Mouse (Mus musculus) CD4-positive, CD25-positive, alpha-beta regulatory T cell, adult 9 weeks (primary cell): ENCODE data around the gene Olfr872. TPM values are rescaled to one million over a fixed set of nuclear protein-coding genes. Genes with fewer than 3 reads are reported as not detected.

Source experiments
- polyA plus RNA-seq: library from polyadenylated mRNA; unstranded; fragments of 100-300 nt; shearing (Covaris generic); gene quantifications from one replicate; pipeline ENCODE4 v1.2.1, GENCODE M21; 2017

Olfr872 gene
- polyA plus RNA-seq = not detected

GRCm38 (mm10) chr9:20236819-20237218 is at the start of gene Olfr872:
Gene Olfr872, plus strand, starts transcription at chr9:20237119.

GRCm38 (mm10) chr9:20211907-20212306 is 25.0 kb upstream of the Olfr872 start, which contains the start of gene Olfr871:
Gene Olfr871, plus strand, starts transcription at chr9:20212207.

DNA sequence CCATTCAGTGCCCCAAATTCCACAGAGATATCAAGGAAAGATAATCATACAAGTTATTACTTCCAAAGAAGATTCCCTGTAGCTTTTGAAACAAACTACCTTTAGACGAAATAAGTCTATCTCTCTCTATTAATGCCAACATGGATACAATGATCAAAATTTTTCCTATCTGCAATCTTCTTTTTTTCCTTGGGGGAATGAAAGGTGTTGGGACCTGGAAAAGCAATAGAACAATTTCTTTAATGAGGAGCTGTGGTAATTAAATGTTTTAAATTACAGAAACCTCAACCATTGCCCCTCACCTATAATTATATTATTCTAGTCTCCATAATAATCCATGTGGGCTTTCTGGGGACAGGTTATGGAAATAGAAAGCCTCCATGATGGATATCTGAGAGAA is 45.1 kb downstream of the Olfr872 start, which contains the start of gene Olfr39:
Gene Olfr39 (plus strand): TSS at position 301 of the 400 bp plus-strand sequence.

DNA sequence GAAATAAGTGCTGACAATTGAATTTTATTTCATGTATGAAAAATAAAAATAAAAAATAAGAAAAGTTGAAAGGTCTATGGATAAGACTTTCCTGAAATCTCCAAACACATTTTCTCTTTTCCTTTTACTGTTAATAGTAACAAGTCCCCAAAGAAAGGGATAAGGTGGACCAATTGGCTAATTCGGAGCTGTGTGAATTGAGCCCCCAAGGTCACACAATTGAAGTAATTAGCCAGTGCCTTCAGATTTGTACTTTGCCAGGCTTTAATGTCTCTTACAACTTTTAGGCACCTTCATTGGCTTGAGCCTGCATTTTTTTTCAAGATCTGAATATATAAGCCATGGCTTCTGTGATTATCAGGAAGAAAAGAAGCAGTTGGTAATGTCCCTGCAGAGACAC is 61.3 kb downstream of the Olfr872 start, which contains the start of gene Olfr873:
Gene Olfr873 (plus strand): TSS at position 301 of the 400 bp plus-strand sequence.

Other genes starting within 250 kb of the Olfr872 start
- not detected for gene Olfr866, start 209.1 kb upstream of the Olfr872 start, polyA plus RNA-seq
- not detected for gene Olfr867, start 179.6 kb upstream of the Olfr872 start, polyA plus RNA-seq
- gene Olfr868, start 138.5 kb upstream of the Olfr872 start, polyA plus RNA-seq = not detected
- not detected for gene Olfr869, start 108.1 kb upstream of the Olfr872 start, polyA plus RNA-seq
- gene Olfr870, start 63.1 kb upstream of the Olfr872 start, polyA plus RNA-seq = not detected
- gene Olfr871, start 24.9 kb upstream of the Olfr872 start, polyA plus RNA-seq = not detected
- gene Olfr39, start 45.2 kb downstream of the Olfr872 start, polyA plus RNA-seq = not detected
- gene Olfr873, start 61.4 kb downstream of the Olfr872 start, polyA plus RNA-seq = not detected
- 0.21 TPM for gene Olfr18, start 99.0 kb downstream of the Olfr872 start, polyA plus RNA-seq
- 48.5 TPM for gene Zfp560, start 148.1 kb downstream of the Olfr872 start, polyA plus RNA-seq
- gene Zfp26, start 223.0 kb downstream of the Olfr872 start, polyA plus RNA-seq = 38.1 TPM